Mouse (Mus musculus): ENCODE results near the gene Trex2.
"Not testable (repeated sequence)": the region's sequence is repeated elsewhere in the genome, so short reads cannot be mapped to it uniquely, and the experiment has no call there.

The Trex2 gene

GRCm38 (mm10) chrX:73430036-73430435 is 5.1 kb downstream of the Trex2 start:
- no peak for DNase-seq (ENCODE audit: low spot score)

- no peak for DNase-seq (ENCODE audit: low spot score)
These were observed 22.4 kb downstream of the Trex2 start for GRCm38 (mm10) chrX:73412767-73413166.

- peak; percentile 10 for DNase-seq (ENCODE audit: low spot score)
These were observed 24.1 kb downstream of the Trex2 start, which contains the start of gene Zfp92 for GRCm38 (mm10) chrX:73410880-73411517. Gene Zfp92, plus strand, starts transcription at chrX:73411096.

GRCm38 (mm10) chrX:73401616-73402015 is 33.5 kb downstream of the Trex2 start:
- no peak for DNase-seq (ENCODE audit: low spot score)

DNA sequence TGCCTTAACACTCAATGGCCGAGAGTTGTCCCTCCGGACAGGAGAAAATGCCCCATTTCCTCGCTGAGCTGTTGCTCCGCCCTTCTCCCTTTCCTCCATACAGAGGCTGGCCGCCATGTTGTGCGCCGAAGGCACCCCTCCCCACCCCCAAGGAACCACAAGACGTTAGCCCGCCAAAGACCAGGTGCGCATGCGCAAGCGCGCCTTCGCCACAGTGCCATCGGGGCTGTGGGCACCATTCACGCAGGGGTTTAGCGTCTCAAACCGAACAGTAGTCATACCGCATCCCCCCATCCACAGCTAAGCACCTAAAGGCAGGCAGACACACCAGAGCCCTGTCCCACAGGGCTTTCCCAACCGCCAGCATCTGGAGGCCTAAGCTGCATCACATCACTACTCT is 34.2 kb downstream of the Trex2 start:
- DNase-seq (ENCODE audit: low spot score): no peak

DNA sequence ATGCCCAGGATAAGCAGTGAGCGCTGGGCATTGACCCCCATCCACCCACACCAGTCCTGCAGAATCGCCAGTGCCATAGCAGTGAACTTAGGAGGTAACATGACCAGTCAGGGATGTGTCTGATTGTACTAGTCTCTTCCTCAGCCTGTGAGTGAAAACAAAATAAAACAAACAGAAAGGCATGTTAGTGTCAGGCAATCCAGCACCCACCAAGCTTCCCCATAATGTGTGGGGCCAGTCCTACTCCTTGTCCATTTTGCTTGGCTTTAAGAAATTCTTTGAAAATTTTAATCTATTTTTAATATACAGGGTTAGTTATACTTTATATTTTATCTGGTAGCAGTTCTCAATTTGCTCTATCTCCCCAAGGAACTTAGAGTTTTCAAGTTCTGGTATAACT is 36.5 kb downstream of the Trex2 start, which contains the start of gene Gm18336:
TSS of gene Gm18336 (minus strand) at position 101 of the 400 bp plus-strand sequence.
- DNase-seq (ENCODE audit: low spot score): not testable (repeated sequence)

- DNase-seq (ENCODE audit: low spot score): no peak
These were observed 38.7 kb downstream of the Trex2 start for GRCm38 (mm10) chrX:73396446-73396845.

- no peak for DNase-seq (ENCODE audit: low spot score)
These were observed 43.7 kb downstream of the Trex2 start for GRCm38 (mm10) chrX:73391481-73391880.

DNA sequence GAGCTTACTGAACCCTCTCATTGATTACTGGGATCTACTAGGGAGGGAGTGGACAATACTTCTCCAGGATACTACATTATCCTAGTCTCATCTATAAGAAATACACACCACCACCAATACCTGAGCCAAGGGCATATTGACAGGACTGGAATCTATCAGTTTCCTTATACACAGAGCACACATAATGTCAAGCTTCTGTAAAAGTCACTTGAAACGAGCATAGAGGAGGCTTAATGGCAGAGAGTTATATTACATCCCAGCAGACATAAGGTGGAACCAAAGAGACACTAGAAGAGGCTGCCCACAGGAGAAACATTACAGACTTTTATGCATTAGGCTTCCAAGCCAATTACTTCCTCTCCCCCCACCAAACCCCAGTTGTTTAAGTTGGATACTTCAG is 50.2 kb downstream of the Trex2 start:
- no peak for DNase-seq (ENCODE audit: low spot score)

DNA sequence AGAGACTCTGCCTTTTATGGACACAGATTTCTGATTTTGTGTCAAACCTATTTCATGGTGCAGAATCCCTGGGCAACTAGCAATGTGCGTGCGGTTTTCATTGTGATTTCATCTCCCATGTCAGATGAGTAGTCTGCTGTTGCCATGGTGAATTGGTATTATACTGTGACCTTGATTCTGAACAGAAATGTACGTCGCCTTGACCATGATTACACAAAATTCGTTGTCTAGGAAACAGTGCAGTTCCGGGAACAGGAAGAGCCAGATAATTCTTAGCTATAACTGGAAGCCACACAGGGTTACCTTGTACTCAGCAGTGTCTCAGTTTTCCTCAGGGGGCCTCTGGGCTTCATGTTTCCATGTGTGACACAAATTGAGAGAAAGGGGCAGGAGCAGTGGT is 50.7 kb downstream of the Trex2 start:
- DNase-seq (ENCODE audit: low spot score): no peak

Data from embryo, embryonic 10 days (tissue).